Mouse (Mus musculus) layer of hippocampus, postnatal 14 days (tissue): ENCODE measurements at regions not wholly inside any gene's neighbourhood (a gene's known extent, or its start where the extent isn't known, plus 50 kb on each side); places are given as distances from the start of the nearest gene placed in this dataset.

Experiments
- DNase-seq, 2 experiments: peaks; one replicate each; pipeline ENCODE4 v3.0.0; 2021 to 2022; ENCODE audit warnings: low spot score in 2 of 2, mixed read lengths in 1 of 2

- no peak for DNase-seq
These were observed 287.0 kb downstream of the Tns3 start for GRCm38 (mm10) chr11:8377301-8377700.

- DNase-seq, result no peak
These were observed 298.8 kb downstream of the Tns3 start for GRCm38 (mm10) chr11:8365545-8365944.

- no peak for DNase-seq
These were observed 299.5 kb downstream of the Tns3 start for GRCm38 (mm10) chr11:8364703-8365433.

- no peak for DNase-seq
These were observed 319.4 kb downstream of the Tns3 start for GRCm38 (mm10) chr11:8344938-8345337.

GRCm38 (mm10) chr11:8302347-8303188 lies 361.8 kb downstream of the Tns3 start:
- peak; percentile 42 to 67 for DNase-seq

GRCm38 (mm10) chr11:8297462-8297861 lies 366.9 kb downstream of the Tns3 start:
- DNase-seq, result peak; percentile 7 to 9

GRCm38 (mm10) chr11:8293322-8294014 lies 370.9 kb downstream of the Tns3 start:
- no peak for DNase-seq

- peak in 1 of 2 experiments; percentile 10 for DNase-seq
These were observed 379.1 kb downstream of the Tns3 start for GRCm38 (mm10) chr11:8285271-8285670.

GRCm38 (mm10) chr11:8275203-8275602 lies 389.1 kb downstream of the Tns3 start:
- DNase-seq, result no peak

GRCm38 (mm10) chr11:8269171-8269570 lies 395.2 kb downstream of the Tns3 start:
- DNase-seq, result no peak

- DNase-seq, result peak; percentile 27 to 64
These were observed 410.3 kb downstream of the Tns3 start for GRCm38 (mm10) chr11:8254036-8254435.

GRCm38 (mm10) chr11:8251360-8251759 lies 413.0 kb downstream of the Tns3 start:
- no peak for DNase-seq

- no peak for DNase-seq
These were observed 414.9 kb downstream of the Tns3 start for GRCm38 (mm10) chr11:8249468-8249867.

- DNase-seq, result peak in 1 of 2 experiments; percentile 8
These were observed 416.8 kb downstream of the Tns3 start for GRCm38 (mm10) chr11:8247535-8247934.

- DNase-seq, result no peak
These were observed 417.3 kb downstream of the Tns3 start for GRCm38 (mm10) chr11:8247024-8247423.

GRCm38 (mm10) chr11:8245408-8246003 lies 418.8 kb downstream of the Tns3 start:
- peak in 1 of 2 experiments; percentile 36 for DNase-seq

- DNase-seq, result no peak
These were observed 425.8 kb downstream of the Tns3 start for GRCm38 (mm10) chr11:8238498-8238897.

- no peak for DNase-seq
These were observed 426.8 kb downstream of the Tns3 start for GRCm38 (mm10) chr11:8237556-8237955.

GRCm38 (mm10) chr11:8236056-8236455 lies 428.3 kb downstream of the Tns3 start:
- no peak for DNase-seq

GRCm38 (mm10) chr11:8232636-8233189 lies 431.6 kb downstream of the Tns3 start:
- no peak for DNase-seq

GRCm38 (mm10) chr11:8229787-8230186 lies 434.5 kb downstream of the Tns3 start:
- peak in 1 of 2 experiments; percentile 28 for DNase-seq
